Mouse (Mus musculus): Measurements from ENCODE around the gene Ifit1bl2.
"Not testable (repeated sequence)": the region's sequence is repeated elsewhere in the genome, so short reads cannot be mapped to it uniquely, and the experiment has no call there.

Ifit1bl2 gene

GRCm38 (mm10) chr19:34640623-34641022 is at the start of gene Ifit1bl2, which contains the start of gene Ifit1:
Gene Ifit1bl2, minus strand, starts transcription at chr19:34640743.
Gene Ifit1, plus strand, starts transcription at chr19:34640871.
- in situ Hi-C loops (cut with MboI; ENCODE audit: low pct_unique_long_range_greater_than_20kb in 1 of 2, low sequenced_read_pairs in 2 of 2, unreplicated experiment in 1 of 2), result no loop called here

GRCm38 (mm10) chr19:34685530-34685929 is 45.0 kb upstream of the Ifit1bl2 start:
- in situ Hi-C loops (cut with MboI; ENCODE audit: low pct_unique_long_range_greater_than_20kb in 1 of 2, low sequenced_read_pairs in 2 of 2, unreplicated experiment in 1 of 2), result loop anchor here in 1 of 2 experiments (10.0 kb wide), 1 partner anchor 79 kb away; no protein-coding TSS in a partner anchor

- in situ Hi-C loops (cut with MboI; ENCODE audit: low pct_unique_long_range_greater_than_20kb in 1 of 2, low sequenced_read_pairs in 2 of 2, unreplicated experiment in 1 of 2), result loop anchor here in 1 of 2 experiments (10.0 kb wide), 1 partner anchor 80 kb away; no protein-coding TSS in a partner anchor
Measured at GRCm38 (mm10) chr19:34684857-34685256, 44.3 kb upstream of the Ifit1bl2 start.

GRCm38 (mm10) chr19:34678428-34678827 is 37.9 kb upstream of the Ifit1bl2 start:
- in situ Hi-C loops (cut with MboI; ENCODE audit: low pct_unique_long_range_greater_than_20kb in 1 of 2, low sequenced_read_pairs in 2 of 2, unreplicated experiment in 1 of 2), result no loop called here

- in situ Hi-C loops (cut with MboI; ENCODE audit: low pct_unique_long_range_greater_than_20kb in 1 of 2, low sequenced_read_pairs in 2 of 2, unreplicated experiment in 1 of 2), result loop anchor here (25.0 kb wide), 4 partner anchors 161 to 336 kb away; partner anchors contain the start of gene Kif20b (in 1 of the 2)
Measured at GRCm38 (mm10) chr19:34673476-34673875, 32.9 kb upstream of the Ifit1bl2 start.

GRCm38 (mm10) chr19:34666127-34666526 is 25.6 kb upstream of the Ifit1bl2 start:
- in situ Hi-C loops (cut with MboI; ENCODE audit: low pct_unique_long_range_greater_than_20kb in 1 of 2, low sequenced_read_pairs in 2 of 2, unreplicated experiment in 1 of 2), result loop anchor here (5.0 to 25.0 kb wide), 6 partner anchors 106 to 329 kb away; partner anchors contain the start of gene Kif20b (in 1 of the 2)

- in situ Hi-C loops (cut with MboI; ENCODE audit: low pct_unique_long_range_greater_than_20kb in 1 of 2, low sequenced_read_pairs in 2 of 2, unreplicated experiment in 1 of 2), result loop anchor here (5.0 to 25.0 kb wide), 6 partner anchors 112 to 325 kb away; partner anchors contain the start of gene Kif20b (in 1 of the 2)
Measured at GRCm38 (mm10) chr19:34662740-34663139, 22.2 kb upstream of the Ifit1bl2 start.

GRCm38 (mm10) chr19:34662067-34662507 is 21.5 kb upstream of the Ifit1bl2 start:
- in situ Hi-C loops (cut with MboI; ENCODE audit: low pct_unique_long_range_greater_than_20kb in 1 of 2, low sequenced_read_pairs in 2 of 2, unreplicated experiment in 1 of 2), result loop anchor here (5.0 to 25.0 kb wide), 6 partner anchors 113 to 325 kb away; partner anchors contain the start of gene Kif20b (in 1 of the 2)

- in situ Hi-C loops (cut with MboI; ENCODE audit: low pct_unique_long_range_greater_than_20kb in 1 of 2, low sequenced_read_pairs in 2 of 2, unreplicated experiment in 1 of 2), result loop anchor here (25.0 kb wide), 4 partner anchors 144 to 331 kb away; partner anchors contain the start of gene Kif20b (in 1 of the 2)
Measured at GRCm38 (mm10) chr19:34656511-34657298, 16.2 kb upstream of the Ifit1bl2 start.

- in situ Hi-C loops (cut with MboI; ENCODE audit: low pct_unique_long_range_greater_than_20kb in 1 of 2, low sequenced_read_pairs in 2 of 2, unreplicated experiment in 1 of 2), result loop anchor here (25.0 kb wide), 4 partner anchors 143 to 332 kb away; partner anchors contain the start of gene Kif20b (in 1 of the 2)
Measured at GRCm38 (mm10) chr19:34655227-34655805, 14.8 kb upstream of the Ifit1bl2 start.

- in situ Hi-C loops (cut with MboI; ENCODE audit: low pct_unique_long_range_greater_than_20kb in 1 of 2, low sequenced_read_pairs in 2 of 2, unreplicated experiment in 1 of 2), result loop anchor here (25.0 kb wide), 4 partner anchors 139 to 336 kb away; partner anchors contain the start of gene Kif20b (in 1 of the 2)
Measured at GRCm38 (mm10) chr19:34650997-34651396, 10.5 kb upstream of the Ifit1bl2 start.

- in situ Hi-C loops (cut with MboI; ENCODE audit: low pct_unique_long_range_greater_than_20kb in 1 of 2, low sequenced_read_pairs in 2 of 2, unreplicated experiment in 1 of 2), result loop anchor here (25.0 kb wide), 4 partner anchors 138 to 337 kb away; partner anchors contain the start of gene Kif20b (in 1 of the 2)
Measured at GRCm38 (mm10) chr19:34650276-34650675, 9.7 kb upstream of the Ifit1bl2 start.

- in situ Hi-C loops (cut with MboI; ENCODE audit: low pct_unique_long_range_greater_than_20kb in 1 of 2, low sequenced_read_pairs in 2 of 2, unreplicated experiment in 1 of 2), result not testable (repeated sequence)
Measured at GRCm38 (mm10) chr19:34647630-34648029, 7.1 kb upstream of the Ifit1bl2 start.

GRCm38 (mm10) chr19:34642616-34643015 is 2.1 kb upstream of the Ifit1bl2 start:
- in situ Hi-C loops (cut with MboI; ENCODE audit: low pct_unique_long_range_greater_than_20kb in 1 of 2, low sequenced_read_pairs in 2 of 2, unreplicated experiment in 1 of 2), result no loop called here

- in situ Hi-C loops (cut with MboI; ENCODE audit: low pct_unique_long_range_greater_than_20kb in 1 of 2, low sequenced_read_pairs in 2 of 2, unreplicated experiment in 1 of 2), result no loop called here
Measured at GRCm38 (mm10) chr19:34636933-34637557, 3.5 kb downstream of the Ifit1bl2 start.

GRCm38 (mm10) chr19:34633484-34633883 is 7.1 kb downstream of the Ifit1bl2 start:
- in situ Hi-C loops (cut with MboI; ENCODE audit: low pct_unique_long_range_greater_than_20kb in 1 of 2, low sequenced_read_pairs in 2 of 2, unreplicated experiment in 1 of 2), result no loop called here

- in situ Hi-C loops (cut with MboI; ENCODE audit: low pct_unique_long_range_greater_than_20kb in 1 of 2, low sequenced_read_pairs in 2 of 2, unreplicated experiment in 1 of 2), result no loop called here
Measured at GRCm38 (mm10) chr19:34631487-34631886, 9.1 kb downstream of the Ifit1bl2 start.

- in situ Hi-C loops (cut with MboI; ENCODE audit: low pct_unique_long_range_greater_than_20kb in 1 of 2, low sequenced_read_pairs in 2 of 2, unreplicated experiment in 1 of 2), result no loop called here
Measured at GRCm38 (mm10) chr19:34627496-34627895, 13.0 kb downstream of the Ifit1bl2 start.

Data from mouse embryonic stem cell (cell line).